Mouse (Mus musculus): Measurements from ENCODE around the gene Spsb2. TPM values are rescaled to one million over a fixed set of nuclear protein-coding genes. Genes with fewer than 3 reads are reported as not detected.
"Not testable (repeated sequence)": the region's sequence is repeated elsewhere in the genome, so short reads cannot be mapped to it uniquely, and the experiment has no call there.

Gene Spsb2
- total RNA-seq, 1 experiment from 2014 or later, result 14.6 TPM

- DNase-seq, result no peak
Measured at GRCm38 (mm10) chr6:124817125-124817524, 8.7 kb downstream of the Spsb2 start.

GRCm38 (mm10) chr6:124817563-124817962, 9.1 kb downstream of the Spsb2 start:
- DNase-seq, result no peak

GRCm38 (mm10) chr6:124817971-124818370, 9.5 kb downstream of the Spsb2 start:
- DNase-seq, result no peak

- no peak for DNase-seq
Measured at GRCm38 (mm10) chr6:124820891-124821290, 12.4 kb downstream of the Spsb2 start.

- DNase-seq, result no peak
Measured at GRCm38 (mm10) chr6:124822049-124822448, 13.6 kb downstream of the Spsb2 start.

GRCm38 (mm10) chr6:124828101-124828592, 19.7 kb downstream of the Spsb2 start:
- peak; percentile 77 for DNase-seq

GRCm38 (mm10) chr6:124828868-124829798, 20.7 kb downstream of the Spsb2 start, which contains the start of the genes Usp5 and Cdca3:
TSS of gene Usp5 (minus strand) at chr6:124829484.
TSS of gene Cdca3 (plus strand) at chr6:124829547.
- DNase-seq, result peak; percentile 99

GRCm38 (mm10) chr6:124829799-124830700, 21.6 kb downstream of the Spsb2 start:
- peak; percentile 95 for DNase-seq

- DNase-seq, result not testable (repeated sequence)
Measured at GRCm38 (mm10) chr6:124831199-124831598, 22.7 kb downstream of the Spsb2 start.

GRCm38 (mm10) chr6:124831649-124832048, 23.2 kb downstream of the Spsb2 start:
- DNase-seq, result no peak

- no peak for DNase-seq
Measured at GRCm38 (mm10) chr6:124834512-124835081, 26.1 kb downstream of the Spsb2 start.

- no peak for DNase-seq
Measured at GRCm38 (mm10) chr6:124835531-124835930, 27.1 kb downstream of the Spsb2 start.

- DNase-seq, result no peak
Measured at GRCm38 (mm10) chr6:124836411-124836810, 27.9 kb downstream of the Spsb2 start.

- DNase-seq, result peak; percentile 79
Measured at GRCm38 (mm10) chr6:124839805-124840204, 31.3 kb downstream of the Spsb2 start.

GRCm38 (mm10) chr6:124840241-124841167, 32.0 kb downstream of the Spsb2 start, which contains the start of gene Gnb3:
TSS of gene Gnb3 (minus strand) at chr6:124840275.
- DNase-seq, result peak; percentile 52

- DNase-seq, result peak; percentile 94
Measured at GRCm38 (mm10) chr6:124847305-124847704, 38.8 kb downstream of the Spsb2 start.

GRCm38 (mm10) chr6:124850535-124850934, 42.1 kb downstream of the Spsb2 start:
- DNase-seq, result no peak

- DNase-seq, result no peak
Measured at GRCm38 (mm10) chr6:124854647-124855046, 46.2 kb downstream of the Spsb2 start.

- peak; percentile 30 for DNase-seq
Measured at GRCm38 (mm10) chr6:124856321-124856720, 47.9 kb downstream of the Spsb2 start.

- DNase-seq, result peak; percentile 91
Measured at GRCm38 (mm10) chr6:124856916-124857839, 48.7 kb downstream of the Spsb2 start, which contains the start of gene P3h3. TSS of gene P3h3 (minus strand) at chr6:124857752.
